Mouse (Mus musculus): ENCODE measurements around the gene Mylip. TPM values are rescaled to one million over a fixed set of nuclear protein-coding genes. Genes with fewer than 3 reads are reported as not detected.

Gene Mylip
- polyA plus RNA-seq, 1 experiment from 2014 or later, result 6.4 TPM

- WGBS, result 82% methylated on average over 6 of the region's 6 CpGs
- Histone ChIP-seq H3K9ac (ENCODE audit: low read length) (no peak overlapping the region), H3K4me1 (ENCODE audit: control insufficient read depth in 2 of 2, insufficient read depth in 2 of 2, low read length in 2 of 2) (peaks cover 7 to 8% of the 10 kb centered on the region in 2 experiments; a peak in 3 of 4 replicates), H3K27me3 (ENCODE audit: control insufficient read depth, insufficient read depth, low read length) (no peaks in the 10 kb centered on the region), H3K27ac (replicated peaks in 1 of 2; ENCODE audit: control insufficient read depth in 1 of 2, insufficient read depth in 1 of 2, low read depth in 2 of 2, low read length in 2 of 2) (no peak overlapping the region), H3K36me3 (ENCODE audit: control insufficient read depth, insufficient read depth, low read length) (no peaks in the 10 kb centered on the region), H3K9me3 (ENCODE audit: control insufficient read depth, low read length) (no peaks in the 10 kb centered on the region), H3K4me2 (ENCODE audit: low read length) (no peak overlapping the region), H3K4me3 (ENCODE audit: control insufficient read depth in 1 of 2, insufficient read depth in 1 of 2, low read depth in 1 of 2, low read length in 2 of 2) (no peak overlapping the region)
- ATAC-seq (ENCODE audit: insufficient number of reproducible peaks, insufficient read depth, low FRiP score, low read depth), result no peak
These were observed 49.3 kb downstream of the Mylip start for GRCm38 (mm10) chr13:45438853-45439252.

DNA sequence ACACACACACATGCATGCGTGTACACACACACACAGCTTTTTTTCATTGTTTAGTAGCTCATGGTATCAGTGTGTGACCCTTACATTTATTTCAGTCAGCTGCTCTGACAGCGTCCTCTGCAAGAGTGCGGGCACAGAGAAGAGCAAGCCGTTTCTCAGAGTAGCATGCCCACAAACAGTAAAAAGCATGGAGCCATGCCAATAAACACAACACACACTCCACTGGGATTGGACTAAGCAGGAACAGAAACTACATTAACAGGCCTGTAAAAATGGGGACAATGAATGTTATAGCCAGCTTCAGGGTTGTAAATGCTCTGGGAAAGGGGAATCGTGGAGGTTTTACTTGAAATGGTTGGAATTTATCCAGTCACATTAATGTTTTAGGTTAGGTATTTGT is 50.7 kb downstream of the Mylip start:
- H3K27me3 ChIP-seq (ENCODE audit: control insufficient read depth, insufficient read depth, low read length), result no peaks in the 10 kb centered on the region
- no peak for ATAC-seq (ENCODE audit: insufficient number of reproducible peaks, insufficient read depth, low FRiP score, low read depth)
- no peak overlapping the region for H3K4me2 ChIP-seq (ENCODE audit: low read length)
- H3K36me3 ChIP-seq (ENCODE audit: control insufficient read depth, insufficient read depth, low read length), result no peaks in the 10 kb centered on the region
- peaks cover 2 to 5% of the 10 kb centered on the region in 2 experiments; a peak in 2 of 4 replicates for H3K4me1 ChIP-seq (ENCODE audit: control insufficient read depth in 2 of 2, insufficient read depth in 2 of 2, low read length in 2 of 2)
- no peak overlapping the region for H3K27ac ChIP-seq (replicated peaks in 1 of 2; ENCODE audit: control insufficient read depth in 1 of 2, insufficient read depth in 1 of 2, low read depth in 2 of 2, low read length in 2 of 2)
- no peak overlapping the region for H3K4me3 ChIP-seq (ENCODE audit: control insufficient read depth in 1 of 2, insufficient read depth in 1 of 2, low read depth in 1 of 2, low read length in 2 of 2)
- no peaks in the 10 kb centered on the region for H3K9me3 ChIP-seq (ENCODE audit: control insufficient read depth, low read length)
- no peak overlapping the region for H3K9ac ChIP-seq (ENCODE audit: low read length)
- 77% methylated on average over 5 of the region's 5 CpGs for WGBS

DNA sequence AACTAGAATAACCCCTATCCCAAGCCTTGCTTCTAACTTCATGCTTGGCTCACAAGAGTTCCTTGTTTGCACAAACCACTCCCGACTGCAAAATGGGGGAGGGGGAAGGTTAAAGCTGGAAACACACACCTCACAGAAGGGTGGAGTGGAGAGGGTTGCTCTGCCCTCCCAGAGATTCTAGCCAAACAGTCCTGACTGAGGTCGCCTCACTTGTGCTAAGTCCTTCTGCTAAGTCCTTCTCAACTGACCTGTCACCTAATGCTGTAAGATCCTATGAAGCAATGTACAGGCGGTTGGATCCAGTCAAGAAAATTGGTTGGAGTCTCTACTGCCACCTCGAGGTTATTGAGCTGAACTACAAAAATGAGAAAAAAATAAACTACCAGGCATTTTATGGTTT is 52.9 kb downstream of the Mylip start:
- no peak overlapping the region for H3K4me2 ChIP-seq (ENCODE audit: low read length)

GRCm38 (mm10) chr13:45442918-45443535 is 53.5 kb downstream of the Mylip start:
- no peak overlapping the region for H3K4me2 ChIP-seq (ENCODE audit: low read length)
- no peak overlapping the region for H3K9ac ChIP-seq (ENCODE audit: low read length)
- ATAC-seq (ENCODE audit: insufficient number of reproducible peaks, insufficient read depth, low FRiP score, low read depth), result no peak
- peaks cover 3 to 8% of the 10 kb centered on the region in 2 experiments; a peak in 3 of 4 replicates for H3K4me1 ChIP-seq (ENCODE audit: control insufficient read depth in 2 of 2, insufficient read depth in 2 of 2, low read length in 2 of 2)
- H3K4me3 ChIP-seq (ENCODE audit: control insufficient read depth in 1 of 2, insufficient read depth in 1 of 2, low read depth in 1 of 2, low read length in 2 of 2), result no peak overlapping the region
- no peaks in the 10 kb centered on the region for H3K9me3 ChIP-seq (ENCODE audit: control insufficient read depth, low read length)
- H3K27ac ChIP-seq (replicated peaks in 1 of 2; ENCODE audit: control insufficient read depth in 1 of 2, insufficient read depth in 1 of 2, low read depth in 2 of 2, low read length in 2 of 2), result no peak overlapping the region
- no peaks in the 10 kb centered on the region for H3K27me3 ChIP-seq (ENCODE audit: control insufficient read depth, insufficient read depth, low read length)
- 47% methylated on average over 8 of the region's 8 CpGs for WGBS
- no peaks in the 10 kb centered on the region for H3K36me3 ChIP-seq (ENCODE audit: control insufficient read depth, insufficient read depth, low read length)

More for the DNA sequence above, 52.9 kb downstream of the Mylip start:
- no peak overlapping the region for H3K27ac ChIP-seq (replicated peaks in 1 of 2; ENCODE audit: control insufficient read depth in 1 of 2, insufficient read depth in 1 of 2, low read depth in 2 of 2, low read length in 2 of 2)
- no peaks in the 10 kb centered on the region for H3K9me3 ChIP-seq (ENCODE audit: control insufficient read depth, low read length)
- WGBS, result 21% methylated on average over 4 of the region's 4 CpGs
- no peaks in the 10 kb centered on the region for H3K36me3 ChIP-seq (ENCODE audit: control insufficient read depth, insufficient read depth, low read length)
- no peak overlapping the region for H3K4me3 ChIP-seq (ENCODE audit: control insufficient read depth in 1 of 2, insufficient read depth in 1 of 2, low read depth in 1 of 2, low read length in 2 of 2)
- no peak overlapping the region for H3K9ac ChIP-seq (ENCODE audit: low read length)
- no peaks in the 10 kb centered on the region for H3K27me3 ChIP-seq (ENCODE audit: control insufficient read depth, insufficient read depth, low read length)
- no peak for ATAC-seq (ENCODE audit: insufficient number of reproducible peaks, insufficient read depth, low FRiP score, low read depth)
- peaks cover 3 to 8% of the 10 kb centered on the region in 2 experiments; a peak in 3 of 4 replicates for H3K4me1 ChIP-seq (ENCODE audit: control insufficient read depth in 2 of 2, insufficient read depth in 2 of 2, low read length in 2 of 2)

DNA sequence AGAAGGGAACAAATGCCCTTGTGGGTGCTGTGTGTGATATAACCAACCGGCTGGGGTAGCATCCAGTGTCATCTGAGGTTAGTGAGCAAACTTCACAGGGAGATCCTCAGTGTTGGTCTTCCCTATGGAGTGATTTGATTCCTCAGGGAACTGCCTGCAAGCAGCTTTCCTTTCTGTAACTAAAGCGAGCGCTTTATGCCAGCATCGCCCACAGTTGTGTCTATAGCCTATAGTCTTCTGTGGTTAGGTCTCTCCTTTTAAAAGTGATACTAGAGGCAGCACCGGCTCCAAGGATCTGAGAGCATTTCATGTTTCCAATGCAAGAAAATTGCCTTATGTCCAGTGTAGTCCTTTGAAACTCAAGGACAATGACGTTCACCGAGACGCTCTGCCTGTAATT is 54.7 kb downstream of the Mylip start:
- no peaks in the 10 kb centered on the region for H3K9me3 ChIP-seq (ENCODE audit: control insufficient read depth, low read length)
- H3K27ac ChIP-seq (replicated peaks in 1 of 2; ENCODE audit: control insufficient read depth in 1 of 2, insufficient read depth in 1 of 2, low read depth in 2 of 2, low read length in 2 of 2), result no peak overlapping the region
- H3K4me2 ChIP-seq (ENCODE audit: low read length), result no peak overlapping the region
- peaks cover 3 to 8% of the 10 kb centered on the region in 2 experiments; a peak in 3 of 4 replicates for H3K4me1 ChIP-seq (ENCODE audit: control insufficient read depth in 2 of 2, insufficient read depth in 2 of 2, low read length in 2 of 2)
- 83% methylated on average over 8 of the region's 8 CpGs for WGBS
- ATAC-seq (ENCODE audit: insufficient number of reproducible peaks, insufficient read depth, low FRiP score, low read depth), result no peak
- no peak overlapping the region for H3K4me3 ChIP-seq (ENCODE audit: control insufficient read depth in 1 of 2, insufficient read depth in 1 of 2, low read depth in 1 of 2, low read length in 2 of 2)
- no peaks in the 10 kb centered on the region for H3K27me3 ChIP-seq (ENCODE audit: control insufficient read depth, insufficient read depth, low read length)
- no peaks in the 10 kb centered on the region for H3K36me3 ChIP-seq (ENCODE audit: control insufficient read depth, insufficient read depth, low read length)
- H3K9ac ChIP-seq (ENCODE audit: low read length), result no peak overlapping the region

DNA sequence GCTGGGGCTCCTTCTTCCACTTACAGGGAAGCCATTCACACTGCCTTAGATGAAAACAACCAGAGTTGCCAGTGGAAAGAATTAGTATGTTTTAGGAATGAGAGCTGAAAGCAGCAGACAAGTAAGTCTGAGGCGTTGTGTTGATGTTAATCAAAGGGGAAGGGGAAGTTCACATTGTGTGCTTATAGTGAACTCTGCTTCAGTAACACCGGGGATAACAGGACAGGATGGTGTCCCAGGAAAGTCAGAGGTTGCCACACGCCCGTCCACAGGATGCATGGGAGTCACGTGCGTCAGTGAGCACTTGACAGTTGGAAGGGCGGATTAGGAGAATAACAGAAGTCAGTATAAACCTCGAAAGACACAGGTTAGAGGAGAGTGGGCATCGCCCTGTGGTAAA is 55.1 kb downstream of the Mylip start:
- WGBS, result 64% methylated on average over 9 of the region's 9 CpGs
- ATAC-seq (ENCODE audit: insufficient number of reproducible peaks, insufficient read depth, low FRiP score, low read depth), result no peak
- peaks cover 3 to 8% of the 10 kb centered on the region in 2 experiments; a peak in 3 of 4 replicates for H3K4me1 ChIP-seq (ENCODE audit: control insufficient read depth in 2 of 2, insufficient read depth in 2 of 2, low read length in 2 of 2)

GRCm38 (mm10) chr13:45446636-45447035 is 57.1 kb downstream of the Mylip start:
- ATAC-seq (ENCODE audit: insufficient number of reproducible peaks, insufficient read depth, low FRiP score, low read depth), result no peak
- WGBS, result 62% methylated on average over 1 of the region's 1 CpGs
- Histone ChIP-seq H3K36me3 (ENCODE audit: control insufficient read depth, insufficient read depth, low read length) (no peaks in the 10 kb centered on the region), H3K4me2 (ENCODE audit: low read length) (no peak overlapping the region), H3K27ac (replicated peaks in 1 of 2; ENCODE audit: control insufficient read depth in 1 of 2, insufficient read depth in 1 of 2, low read depth in 2 of 2, low read length in 2 of 2) (no peak overlapping the region), H3K4me1 (ENCODE audit: control insufficient read depth in 2 of 2, insufficient read depth in 2 of 2, low read length in 2 of 2) (peaks cover 3 to 8% of the 10 kb centered on the region in 2 experiments; a peak in 3 of 4 replicates), H3K4me3 (ENCODE audit: control insufficient read depth in 1 of 2, insufficient read depth in 1 of 2, low read depth in 1 of 2, low read length in 2 of 2) (no peak overlapping the region), H3K27me3 (ENCODE audit: control insufficient read depth, insufficient read depth, low read length) (no peaks in the 10 kb centered on the region), H3K9ac (ENCODE audit: low read length) (no peak overlapping the region), H3K9me3 (ENCODE audit: control insufficient read depth, low read length) (no peaks in the 10 kb centered on the region)

More for the DNA sequence above, 55.1 kb downstream of the Mylip start:
- Histone ChIP-seq H3K36me3 (ENCODE audit: control insufficient read depth, insufficient read depth, low read length) (no peaks in the 10 kb centered on the region), H3K4me2 (ENCODE audit: low read length) (no peak overlapping the region), H3K9me3 (ENCODE audit: control insufficient read depth, low read length) (no peaks in the 10 kb centered on the region), H3K4me3 (ENCODE audit: control insufficient read depth in 1 of 2, insufficient read depth in 1 of 2, low read depth in 1 of 2, low read length in 2 of 2) (no peak overlapping the region), H3K27me3 (ENCODE audit: control insufficient read depth, insufficient read depth, low read length) (no peaks in the 10 kb centered on the region), H3K9ac (ENCODE audit: low read length) (no peak overlapping the region), H3K27ac (replicated peaks in 1 of 2; ENCODE audit: control insufficient read depth in 1 of 2, insufficient read depth in 1 of 2, low read depth in 2 of 2, low read length in 2 of 2) (no peak overlapping the region)

DNA sequence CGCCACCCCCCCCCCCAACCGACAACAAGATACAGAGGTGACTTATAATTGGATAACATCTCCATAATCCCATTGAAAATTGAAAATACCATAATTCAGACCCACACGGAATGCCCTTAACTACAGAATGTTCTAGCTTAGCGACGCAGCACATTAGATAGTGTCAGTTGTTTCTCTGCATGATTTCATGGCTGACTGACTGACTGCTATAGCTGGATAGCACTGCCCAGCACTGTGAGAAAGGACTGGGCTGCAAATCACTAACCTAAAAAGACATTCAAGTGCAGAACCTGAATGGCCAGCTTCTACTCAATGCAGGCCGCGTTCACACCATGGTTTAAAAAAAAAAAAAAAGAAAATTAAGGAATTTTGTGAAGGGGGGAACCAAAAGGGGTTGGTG is 62.9 kb downstream of the Mylip start:
- H3K36me3 ChIP-seq (ENCODE audit: control insufficient read depth, insufficient read depth, low read length), result no peaks in the 10 kb centered on the region
- peaks cover 10 to 22% of the 10 kb centered on the region in 2 experiments for H3K4me1 ChIP-seq (ENCODE audit: control insufficient read depth in 2 of 2, insufficient read depth in 2 of 2, low read length in 2 of 2)
- no peak overlapping the region for H3K4me2 ChIP-seq (ENCODE audit: low read length)
- H3K9ac ChIP-seq (ENCODE audit: low read length), result no peak overlapping the region
- no peaks in the 10 kb centered on the region for H3K9me3 ChIP-seq (ENCODE audit: control insufficient read depth, low read length)
- H3K4me3 ChIP-seq (ENCODE audit: control insufficient read depth in 1 of 2, insufficient read depth in 1 of 2, low read depth in 1 of 2, low read length in 2 of 2), result no peak overlapping the region
- WGBS, result 92% methylated on average over 7 of the region's 7 CpGs
- no peak overlapping the region for H3K27ac ChIP-seq (replicated peaks in 1 of 2; ENCODE audit: control insufficient read depth in 1 of 2, insufficient read depth in 1 of 2, low read depth in 2 of 2, low read length in 2 of 2)
- H3K27me3 ChIP-seq (ENCODE audit: control insufficient read depth, insufficient read depth, low read length), result no peaks in the 10 kb centered on the region
- no peak for ATAC-seq (ENCODE audit: insufficient number of reproducible peaks, insufficient read depth, low FRiP score, low read depth)
